Mouse (Mus musculus): ENCODE results near the gene Krt7. TPM values are rescaled to one million over a fixed set of nuclear protein-coding genes. Genes with fewer than 3 reads are reported as not detected.

Gene Krt7
- polyA plus RNA-seq, 1 experiment from 2014 or later, result 1.7 TPM

DNA sequence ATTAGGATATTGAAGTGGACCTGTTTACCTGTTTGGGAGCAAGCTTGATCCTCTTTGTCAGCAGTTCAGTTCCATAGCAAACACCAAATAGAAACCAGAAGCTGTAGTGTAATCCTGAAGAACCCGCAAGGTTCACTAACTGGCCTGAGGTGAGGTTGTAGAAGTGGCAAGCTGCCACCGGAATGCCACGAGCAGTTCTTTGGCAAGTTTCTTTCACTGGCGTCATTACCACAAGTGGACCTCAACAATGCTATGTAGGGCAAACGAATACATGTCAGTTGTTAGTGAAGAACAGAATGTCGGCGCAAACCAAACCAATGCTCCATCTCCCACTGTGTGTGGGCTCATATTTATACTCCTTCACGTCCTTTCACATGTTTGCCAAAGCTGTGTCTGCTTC, 12.6 kb upstream of the Krt7 start:
- no peaks in the 10 kb centered on the region for H3K9me3 ChIP-seq (replicated peaks)
- H3K36me3 ChIP-seq (replicated peaks), result no peaks in the 10 kb centered on the region
- H3K27ac ChIP-seq (replicated peaks), result no peak overlapping the region
- H3K4me3 ChIP-seq (replicated peaks), result no peak overlapping the region
- WGBS (ENCODE audit: insufficient replicate concordance), result 66% methylated on average over 8 of the region's 8 CpGs
- H3K4me2 ChIP-seq, result no peak overlapping the region
- H3K27me3 ChIP-seq, result no peaks in the 10 kb centered on the region
- ATAC-seq (ENCODE audit: insufficient read depth), result no peak
- H3K4me1 ChIP-seq (replicated peaks), result no peaks in the 10 kb centered on the region
- H3K9ac ChIP-seq, result no peak overlapping the region

DNA sequence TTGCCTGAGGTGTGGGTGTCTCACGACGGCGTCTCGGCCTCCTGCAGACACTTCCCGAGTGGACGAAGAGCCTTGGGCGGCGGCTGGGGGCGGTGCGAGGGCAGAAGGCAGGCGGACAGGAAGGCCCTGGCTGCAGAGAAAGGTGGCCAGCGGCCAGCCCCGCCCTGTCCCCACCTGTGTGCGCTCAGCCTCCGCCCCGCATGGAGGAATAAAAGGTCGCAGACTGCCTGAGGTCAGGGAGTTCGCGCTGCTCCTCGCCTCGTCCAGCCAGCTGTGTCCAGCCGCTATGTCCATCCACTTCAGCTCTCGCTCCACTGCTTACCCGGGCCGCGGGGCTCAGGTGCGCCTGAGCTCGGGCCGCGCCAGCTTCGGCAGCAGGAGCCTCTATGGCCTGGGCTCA, 1.3 kb downstream of the Krt7 start:
- Histone ChIP-seq H3K4me3 (replicated peaks) (no peak overlapping the region), H3K9ac (no peak overlapping the region), H3K27me3 (peaks cover 18% of the 10 kb centered on the region; the same call in 1 of the 2 replicates), H3K36me3 (replicated peaks) (no peaks in the 10 kb centered on the region), H3K27ac (replicated peaks) (no peak overlapping the region), H3K9me3 (replicated peaks) (no peaks in the 10 kb centered on the region), H3K4me1 (replicated peaks) (no peaks in the 10 kb centered on the region), H3K4me2 (no peak overlapping the region)
- WGBS (ENCODE audit: insufficient replicate concordance), result 44% methylated on average over 31 of the region's 31 CpGs
- no peak for ATAC-seq (ENCODE audit: insufficient read depth)

DNA sequence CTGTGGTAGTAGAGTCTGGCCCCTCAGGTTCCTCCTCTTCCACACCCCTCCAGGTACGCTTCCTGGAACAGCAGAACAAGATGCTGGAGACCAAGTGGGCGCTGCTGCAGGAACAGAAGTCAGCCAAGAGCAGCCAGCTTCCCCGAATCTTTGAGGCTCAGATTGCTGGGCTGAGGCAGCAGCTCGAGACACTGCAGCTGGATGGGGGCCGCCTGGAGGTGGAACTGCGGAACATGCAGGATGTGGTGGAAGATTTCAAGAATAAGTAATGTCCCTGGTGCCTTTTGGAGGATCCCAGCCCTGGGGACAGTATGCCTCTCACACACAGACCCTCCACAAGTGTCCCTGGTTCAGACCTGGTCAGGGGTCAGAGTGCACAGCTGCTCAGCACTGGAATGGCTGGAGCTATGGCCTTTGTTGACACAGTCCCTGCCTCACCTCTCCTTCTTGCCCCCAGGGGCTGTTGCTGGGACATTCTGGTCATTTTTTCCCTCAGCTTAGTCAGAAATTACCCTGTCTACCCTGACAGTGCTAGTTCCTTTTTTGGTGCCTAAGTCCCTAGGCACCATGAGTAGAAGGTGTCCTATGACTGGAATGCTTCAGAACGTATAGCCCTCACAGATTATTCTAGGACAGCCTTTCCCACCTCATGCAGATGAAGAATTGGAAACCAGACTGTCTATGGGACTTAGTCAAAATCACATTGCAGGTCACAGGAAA, 3.2 kb downstream of the Krt7 start:
- Histone ChIP-seq H3K4me1 (replicated peaks) (no peaks in the 10 kb centered on the region), H3K27me3 (peaks cover 18% of the 10 kb centered on the region; the same call in 1 of the 2 replicates), H3K36me3 (replicated peaks) (no peaks in the 10 kb centered on the region), H3K9me3 (replicated peaks) (no peaks in the 10 kb centered on the region), H3K9ac (no peak overlapping the region), H3K4me2 (no peak overlapping the region), H3K4me3 (replicated peaks) (no peak overlapping the region), H3K27ac (replicated peaks) (no peak overlapping the region)
- no peak for ATAC-seq (ENCODE audit: insufficient read depth)
- WGBS (ENCODE audit: insufficient replicate concordance), result 30% methylated on average over 7 of the region's 7 CpGs

DNA sequence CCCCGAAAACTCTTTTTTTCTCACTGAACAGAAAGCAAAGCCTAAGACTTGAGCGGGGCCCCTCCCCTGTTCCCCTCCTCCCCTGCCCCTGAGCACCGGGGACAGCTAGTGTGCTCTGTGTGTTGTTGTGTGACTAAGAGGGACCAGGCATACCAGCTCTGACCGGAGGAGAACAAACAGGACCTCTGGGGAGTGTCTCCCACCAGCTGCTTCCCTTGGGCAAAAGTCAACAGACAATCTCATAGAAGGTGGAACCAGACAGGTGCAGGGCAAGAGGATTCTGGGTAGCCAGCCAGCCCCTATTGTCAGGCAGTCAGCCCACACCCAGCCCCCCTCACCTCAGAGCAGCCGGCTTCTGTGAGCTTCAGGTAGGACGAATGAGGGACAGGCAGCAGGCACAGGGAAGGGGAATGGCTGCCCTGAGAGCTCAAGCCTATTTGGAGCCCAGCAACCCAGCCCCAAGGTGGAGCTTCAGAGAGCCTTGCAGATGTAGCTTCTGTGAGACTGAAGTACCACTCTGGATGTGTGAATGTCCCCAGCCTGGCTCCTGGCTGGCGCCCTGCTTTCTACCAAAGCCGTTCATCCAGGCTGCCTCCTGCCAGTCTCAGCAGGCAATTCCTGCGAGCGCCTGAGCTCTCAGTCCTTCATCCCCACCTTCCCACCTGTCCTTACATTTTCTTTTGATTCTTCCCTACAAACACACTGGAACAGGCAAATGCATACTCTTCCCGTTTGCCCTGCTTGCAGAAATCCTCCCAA, 4.1 kb downstream of the Krt7 start:
- Histone ChIP-seq H3K36me3 (replicated peaks) (no peaks in the 10 kb centered on the region), H3K9ac (no peak overlapping the region), H3K4me1 (replicated peaks) (no peaks in the 10 kb centered on the region), H3K4me2 (no peak overlapping the region), H3K27ac (replicated peaks) (no peak overlapping the region), H3K27me3 (peaks cover 18% of the 10 kb centered on the region; the same call in 1 of the 2 replicates), H3K9me3 (replicated peaks) (no peaks in the 10 kb centered on the region), H3K4me3 (replicated peaks) (no peak overlapping the region)
- ATAC-seq (ENCODE audit: insufficient read depth), result no peak
- WGBS (ENCODE audit: insufficient replicate concordance), result 51% methylated on average over 11 of the region's 11 CpGs

DNA sequence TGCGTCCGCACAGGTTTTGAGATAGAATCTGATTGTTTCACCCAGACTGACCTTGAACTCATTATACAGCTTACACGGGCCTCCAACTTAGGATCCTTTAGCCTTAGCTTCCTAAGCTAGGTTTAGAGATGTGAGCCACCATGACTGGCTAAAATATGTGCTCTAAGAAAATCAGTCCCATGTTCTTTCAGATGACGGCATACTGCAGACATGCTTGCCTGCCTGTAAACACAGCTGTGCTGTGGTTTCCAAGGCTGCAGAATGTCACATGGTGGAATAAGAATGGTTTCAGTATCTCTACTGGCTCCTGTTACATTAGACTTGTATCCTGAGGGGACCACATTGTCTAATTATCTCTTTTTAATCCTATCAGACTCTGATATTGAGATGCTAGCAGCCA, 8.1 kb downstream of the Krt7 start:
- no peak for ATAC-seq (ENCODE audit: insufficient read depth)

DNA sequence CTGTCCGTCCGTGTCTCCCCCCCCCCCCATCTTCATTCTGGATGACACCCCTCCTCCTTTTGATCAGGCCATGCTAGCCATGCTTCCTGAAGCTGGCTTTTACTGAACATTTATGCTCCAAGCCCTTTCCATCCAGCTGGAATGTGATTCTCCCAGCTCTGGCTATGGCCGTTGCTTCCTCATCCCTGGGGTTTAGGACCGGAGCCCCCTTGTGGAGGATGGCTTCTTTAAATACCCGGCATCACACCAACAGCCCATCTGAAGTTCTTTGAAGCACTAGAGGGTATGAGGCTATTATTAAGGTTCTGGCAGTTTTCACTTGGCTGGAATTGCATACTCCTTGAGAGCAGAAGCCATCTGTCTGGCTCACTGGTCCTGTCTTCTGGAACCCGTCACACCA, 10.1 kb downstream of the Krt7 start:
- Histone ChIP-seq H3K9ac (no peak overlapping the region), H3K27ac (replicated peaks) (no peak overlapping the region), H3K27me3 (no peaks in the 10 kb centered on the region), H3K4me2 (no peak overlapping the region), H3K36me3 (replicated peaks) (no peaks in the 10 kb centered on the region), H3K4me1 (replicated peaks) (no peaks in the 10 kb centered on the region), H3K9me3 (replicated peaks) (no peaks in the 10 kb centered on the region), H3K4me3 (replicated peaks) (no peak overlapping the region)
- WGBS (ENCODE audit: insufficient replicate concordance), result 51% methylated on average over 5 of the region's 6 CpGs
- no peak for ATAC-seq (ENCODE audit: insufficient read depth)

More for the DNA sequence above, 8.1 kb downstream of the Krt7 start:
- Histone ChIP-seq H3K4me2 (no peak overlapping the region), H3K27ac (replicated peaks) (no peak overlapping the region), H3K9ac (no peak overlapping the region), H3K4me1 (replicated peaks) (no peaks in the 10 kb centered on the region), H3K27me3 (no peaks in the 10 kb centered on the region), H3K36me3 (replicated peaks) (no peaks in the 10 kb centered on the region), H3K9me3 (replicated peaks) (no peaks in the 10 kb centered on the region), H3K4me3 (replicated peaks) (no peak overlapping the region)
- 65% methylated on average over 4 of the region's 4 CpGs for WGBS (ENCODE audit: insufficient replicate concordance)

DNA sequence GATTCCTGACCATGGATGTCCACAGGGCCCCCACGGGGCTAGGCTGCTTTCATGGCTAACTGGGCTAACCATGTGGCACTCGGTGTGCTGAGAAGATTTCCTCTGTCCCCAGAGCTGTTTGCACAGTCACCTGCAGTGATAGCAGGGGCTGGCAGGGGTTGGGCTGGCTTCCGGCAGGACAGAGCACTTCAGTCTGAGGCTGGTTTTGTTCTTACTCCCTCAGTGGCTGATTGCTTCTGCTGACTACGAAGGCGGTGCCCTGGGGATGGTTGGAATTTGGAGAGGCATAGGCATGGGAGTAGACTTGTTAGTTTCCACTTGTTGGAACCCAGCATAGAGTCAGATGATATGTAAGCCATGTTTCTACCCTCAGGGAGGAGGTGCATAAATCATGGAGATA, 14.1 kb downstream of the Krt7 start:
- ATAC-seq (ENCODE audit: insufficient read depth), result no peak
- Histone ChIP-seq H3K4me2 (no peak overlapping the region), H3K9ac (no peak overlapping the region), H3K36me3 (replicated peaks) (no peaks in the 10 kb centered on the region), H3K9me3 (replicated peaks) (no peaks in the 10 kb centered on the region), H3K4me3 (replicated peaks) (no peak overlapping the region), H3K27me3 (no peaks in the 10 kb centered on the region; the same call in 1 of the 2 replicates), H3K27ac (replicated peaks) (no peak overlapping the region), H3K4me1 (replicated peaks) (no peaks in the 10 kb centered on the region)
- WGBS (ENCODE audit: insufficient replicate concordance), result 23% methylated on average over 5 of the region's 5 CpGs

DNA sequence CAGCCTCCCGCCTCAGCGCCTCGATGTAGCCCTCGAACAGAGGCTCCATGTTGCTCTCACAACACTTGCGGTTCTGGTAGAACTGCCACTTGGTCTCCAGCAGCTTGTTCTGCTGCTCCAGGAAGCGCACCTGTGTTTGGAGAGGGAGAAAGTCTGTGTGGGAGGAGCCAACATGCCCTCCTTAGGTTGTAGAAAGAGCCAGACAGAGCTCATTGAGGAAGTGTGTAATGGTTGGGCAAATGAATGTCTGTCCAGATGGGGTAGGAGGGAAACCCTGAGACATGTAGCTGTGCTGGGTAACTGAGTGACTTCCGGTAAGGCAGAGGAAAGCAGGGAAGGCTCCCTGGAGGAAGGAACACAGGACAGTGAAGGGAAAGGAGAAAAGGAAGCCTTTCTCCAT, 25.8 kb downstream of the Krt7 start:
- Histone ChIP-seq H3K27ac (replicated peaks) (no peak overlapping the region), H3K4me2 (no peak overlapping the region), H3K27me3 (peaks cover 39% of the 10 kb centered on the region), H3K36me3 (replicated peaks) (no peaks in the 10 kb centered on the region), H3K9ac (no peak overlapping the region), H3K4me3 (replicated peaks) (no peak overlapping the region), H3K4me1 (replicated peaks) (no peaks in the 10 kb centered on the region), H3K9me3 (replicated peaks) (no peaks in the 10 kb centered on the region)
- ATAC-seq (ENCODE audit: insufficient read depth), result no peak
- 63% methylated on average over 7 of the region's 7 CpGs for WGBS (ENCODE audit: insufficient replicate concordance)

DNA sequence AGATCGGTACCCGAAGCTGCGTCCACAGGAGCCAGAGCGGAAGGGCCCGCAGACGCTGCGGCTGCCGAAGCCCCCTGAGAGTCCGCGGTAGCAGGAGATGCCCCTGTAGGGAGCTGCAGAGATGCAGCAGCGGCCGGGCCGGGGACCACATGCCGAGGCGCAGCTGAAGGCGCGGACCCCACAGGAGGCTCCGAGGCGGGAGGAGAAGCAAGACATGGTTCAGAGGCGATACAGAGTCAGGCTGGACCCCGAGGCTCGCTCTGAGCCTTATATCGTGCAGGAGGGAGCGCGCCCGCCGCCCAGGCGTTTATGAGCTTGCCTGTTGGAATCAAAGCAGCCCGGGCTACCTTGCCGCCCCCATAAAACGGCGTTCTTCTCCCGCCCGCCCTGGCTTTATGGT, 27.7 kb downstream of the Krt7 start, which contains the start of gene Krt87:
Gene Krt87 (minus strand): TSS at position 250 of the 400 bp plus-strand sequence.
- WGBS (ENCODE audit: insufficient replicate concordance), result 4% methylated on average over 34 of the region's 34 CpGs
- Histone ChIP-seq H3K27ac (replicated peaks) (no peak within 1 kb of the TSS), H3K4me3 (replicated peaks) (no peak within 1 kb of the TSS), H3K4me2 (no peak within 1 kb of the TSS), H3K9ac (no peak within 1 kb of the TSS), H3K4me1 (replicated peaks) (no peaks in the 10 kb centered on the region), H3K27me3 (peaks cover 39% of the 10 kb centered on the region), H3K36me3 (replicated peaks) (no peaks in the 10 kb centered on the region), H3K9me3 (replicated peaks) (no peaks in the 10 kb centered on the region)
- ATAC-seq (ENCODE audit: insufficient read depth), result no peak

DNA sequence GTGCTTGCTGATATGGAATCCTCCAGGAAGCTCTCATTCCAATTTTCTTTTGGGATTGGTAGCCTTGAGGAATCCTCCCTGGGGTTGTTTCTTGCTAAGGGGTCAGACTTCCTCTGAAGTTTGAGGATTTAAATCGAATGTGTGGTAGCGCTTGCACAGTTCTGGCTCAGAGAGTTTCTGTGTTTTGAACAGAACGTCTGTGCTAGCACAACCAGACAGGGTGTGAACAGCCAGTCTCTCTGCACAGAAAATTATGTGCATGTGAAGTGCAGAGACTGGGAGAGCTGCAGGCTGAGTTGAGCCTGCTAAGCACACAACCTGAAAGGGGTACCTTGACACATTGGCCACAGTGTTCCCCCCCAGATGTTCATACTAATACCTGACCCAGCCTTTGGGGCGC, 30.0 kb downstream of the Krt7 start:
- H3K4me1 ChIP-seq (replicated peaks), result no peaks in the 10 kb centered on the region
- no peaks in the 10 kb centered on the region for H3K36me3 ChIP-seq (replicated peaks)
- WGBS (ENCODE audit: insufficient replicate concordance), result 63% methylated on average over 4 of the region's 4 CpGs
- no peak overlapping the region for H3K9ac ChIP-seq
- H3K27me3 ChIP-seq, result peaks cover 39% of the 10 kb centered on the region
- H3K9me3 ChIP-seq (replicated peaks), result no peaks in the 10 kb centered on the region
- H3K27ac ChIP-seq (replicated peaks), result no peak overlapping the region
- H3K4me3 ChIP-seq (replicated peaks), result no peak overlapping the region
- no peak overlapping the region for H3K4me2 ChIP-seq
- no peak for ATAC-seq (ENCODE audit: insufficient read depth)

DNA sequence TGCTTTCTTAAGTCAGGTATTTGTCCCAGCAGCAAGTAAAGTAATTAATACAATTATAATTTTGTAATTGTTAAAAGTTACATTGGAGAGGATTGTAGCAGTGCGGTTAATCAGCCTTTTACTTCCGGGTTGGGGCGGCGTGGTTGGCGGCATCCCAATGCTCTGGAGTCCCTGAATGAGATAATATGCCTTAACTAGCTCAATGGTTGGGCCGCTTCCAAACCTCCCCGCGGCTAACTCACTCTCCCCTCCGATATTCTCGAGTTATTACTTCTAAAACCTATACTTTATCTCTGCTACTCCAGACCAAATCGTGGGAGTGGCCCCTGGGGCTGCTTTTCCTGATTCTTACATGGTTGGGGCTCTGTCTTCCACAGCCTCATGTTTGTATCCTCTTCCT, 35.7 kb downstream of the Krt7 start:
- no peak overlapping the region for H3K27ac ChIP-seq (replicated peaks)
- H3K4me1 ChIP-seq (replicated peaks), result no peaks in the 10 kb centered on the region
- no peaks in the 10 kb centered on the region for H3K36me3 ChIP-seq (replicated peaks)
- no peak overlapping the region for H3K9ac ChIP-seq
- no peak for ATAC-seq (ENCODE audit: insufficient read depth)
- no peaks in the 10 kb centered on the region for H3K27me3 ChIP-seq
- 54% methylated on average over 11 of the region's 11 CpGs for WGBS (ENCODE audit: insufficient replicate concordance)
- no peaks in the 10 kb centered on the region for H3K9me3 ChIP-seq (replicated peaks)
- H3K4me3 ChIP-seq (replicated peaks), result no peak overlapping the region
- no peak overlapping the region for H3K4me2 ChIP-seq

Measured in liver, embryonic 15.5 days (tissue).